Mouse (Mus musculus): ENCODE results near the gene Kcnb1.
A peak's percentile ranks its signal among the peaks of the same experiment; 100 is the strongest.

Kcnb1 gene

GRCm38 (mm10) chr2:167190076-167190399, at the start of gene Kcnb1:
TSS of gene Kcnb1 (minus strand) at chr2:167190155.
- peak; percentile 47 for ATAC-seq (ENCODE audit: low TSS enrichment)

GRCm38 (mm10) chr2:167239262-167239661, 49.3 kb upstream of the Kcnb1 start:
- ATAC-seq (ENCODE audit: low TSS enrichment): no peak

GRCm38 (mm10) chr2:167237224-167237623, 47.3 kb upstream of the Kcnb1 start:
- no peak for ATAC-seq (ENCODE audit: low TSS enrichment)

- no peak for ATAC-seq (ENCODE audit: low TSS enrichment)
These were observed 46.2 kb upstream of the Kcnb1 start for GRCm38 (mm10) chr2:167236174-167236573.

- no peak for ATAC-seq (ENCODE audit: low TSS enrichment)
These were observed 45.5 kb upstream of the Kcnb1 start for GRCm38 (mm10) chr2:167235338-167236018.

GRCm38 (mm10) chr2:167233771-167234170, 43.8 kb upstream of the Kcnb1 start:
- ATAC-seq (ENCODE audit: low TSS enrichment): no peak

- ATAC-seq (ENCODE audit: low TSS enrichment): no peak
These were observed 43.0 kb upstream of the Kcnb1 start for GRCm38 (mm10) chr2:167233009-167233335.

- ATAC-seq (ENCODE audit: low TSS enrichment): no peak
These were observed 42.4 kb upstream of the Kcnb1 start for GRCm38 (mm10) chr2:167232132-167233008.

- no peak for ATAC-seq (ENCODE audit: low TSS enrichment)
These were observed 40.6 kb upstream of the Kcnb1 start for GRCm38 (mm10) chr2:167230554-167230953.

- no peak for ATAC-seq (ENCODE audit: low TSS enrichment)
These were observed 35.0 kb upstream of the Kcnb1 start for GRCm38 (mm10) chr2:167224937-167225336.

GRCm38 (mm10) chr2:167224194-167224593, 34.2 kb upstream of the Kcnb1 start:
- ATAC-seq (ENCODE audit: low TSS enrichment): no peak

- ATAC-seq (ENCODE audit: low TSS enrichment): peak; percentile 87
These were observed 32.2 kb upstream of the Kcnb1 start for GRCm38 (mm10) chr2:167222152-167222551.

GRCm38 (mm10) chr2:167221159-167221845, 31.3 kb upstream of the Kcnb1 start:
- ATAC-seq (ENCODE audit: low TSS enrichment): no peak

- ATAC-seq (ENCODE audit: low TSS enrichment): no peak
These were observed 30.8 kb upstream of the Kcnb1 start for GRCm38 (mm10) chr2:167220736-167221135.

GRCm38 (mm10) chr2:167219154-167219775, 29.3 kb upstream of the Kcnb1 start:
- peak; percentile 91 for ATAC-seq (ENCODE audit: low TSS enrichment)

GRCm38 (mm10) chr2:167213666-167214065, 23.7 kb upstream of the Kcnb1 start:
- no peak for ATAC-seq (ENCODE audit: low TSS enrichment)

GRCm38 (mm10) chr2:167213076-167213475, 23.1 kb upstream of the Kcnb1 start:
- no peak for ATAC-seq (ENCODE audit: low TSS enrichment)

- ATAC-seq (ENCODE audit: low TSS enrichment): no peak
These were observed 22.6 kb upstream of the Kcnb1 start for GRCm38 (mm10) chr2:167212551-167212950.

GRCm38 (mm10) chr2:167212089-167212488, 22.1 kb upstream of the Kcnb1 start:
- ATAC-seq (ENCODE audit: low TSS enrichment): no peak

- ATAC-seq (ENCODE audit: low TSS enrichment): no peak
These were observed 19.9 kb upstream of the Kcnb1 start for GRCm38 (mm10) chr2:167209900-167210299.

- ATAC-seq (ENCODE audit: low TSS enrichment): no peak
These were observed 19.0 kb upstream of the Kcnb1 start for GRCm38 (mm10) chr2:167208984-167209383.

GRCm38 (mm10) chr2:167205918-167206629, 16.1 kb upstream of the Kcnb1 start:
- no peak for ATAC-seq (ENCODE audit: low TSS enrichment)
